Mouse (Mus musculus) layer of hippocampus, adult 6 months (tissue): ENCODE measurements around the gene Casp6. TPM values are rescaled to one million over a fixed set of nuclear protein-coding genes. Genes with fewer than 3 reads are reported as not detected.

Source experiments
- long read RNA-seq, 2 experiments: library from polyadenylated mRNA; unstranded; transcript quantifications; one replicate each; pipeline ENCODE4 v2.0.0; 2019 to 2020
- polyA plus RNA-seq: library from polyadenylated mRNA; unstranded; fragments of <200 nt; fragmentation: Nextera tagmentation; gene quantifications from 2 replicates; pipeline ENCODE4 v1.2.3, GENCODE M21; 2021

Gene Casp6
- 6.4 and 11.8 TPM in 2 replicates for polyA plus RNA-seq
- long read RNA-seq, experiment 1, transcript Casp6-201 (7 exons, 1,456 nt): major isoform, 7 of 8 reads
- long read RNA-seq, experiment 1, partial matches to known transcripts: 0 of 8 reads
- long read RNA-seq, experiment 1, other reads (novel, unspliced or antisense): 1 of 8 reads
- long read RNA-seq, experiment 2, transcript Casp6-201 (7 exons, 1,456 nt): major isoform, 19 of 21 reads
- long read RNA-seq, experiment 2, partial matches to known transcripts: 0 of 21 reads
- long read RNA-seq, experiment 2, other reads (novel, unspliced or antisense): 2 of 21 reads

DNA sequence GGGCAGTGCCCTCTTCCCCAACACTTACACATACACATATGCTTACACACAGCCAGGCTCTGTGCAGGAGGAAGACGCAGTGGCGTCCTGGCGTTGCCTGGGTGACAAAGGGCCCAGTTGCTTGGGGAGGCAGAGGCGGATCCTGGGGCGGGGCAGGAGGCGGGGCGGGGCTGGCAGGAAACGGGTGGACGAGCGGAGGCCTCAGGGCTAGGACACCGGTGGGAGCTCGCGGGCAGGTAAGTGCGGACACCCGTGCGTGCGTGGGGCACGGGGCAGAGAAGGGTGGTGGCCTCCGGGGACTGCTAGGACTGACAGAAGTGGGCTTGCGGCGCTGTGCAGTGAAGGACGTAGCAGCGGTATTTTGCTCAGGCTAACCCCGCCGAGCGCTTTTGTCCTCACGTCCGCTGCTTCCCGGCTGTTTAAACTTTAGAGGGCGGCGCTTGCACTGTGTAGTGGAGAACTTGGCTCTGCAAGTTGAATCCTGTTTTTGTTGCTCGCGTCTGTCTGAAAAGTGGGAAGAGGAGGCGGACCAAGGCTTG is at the start of gene Casp6:
Gene Casp6, plus strand, starts transcription at position 155 of the 539 bp plus-strand sequence.

DNA sequence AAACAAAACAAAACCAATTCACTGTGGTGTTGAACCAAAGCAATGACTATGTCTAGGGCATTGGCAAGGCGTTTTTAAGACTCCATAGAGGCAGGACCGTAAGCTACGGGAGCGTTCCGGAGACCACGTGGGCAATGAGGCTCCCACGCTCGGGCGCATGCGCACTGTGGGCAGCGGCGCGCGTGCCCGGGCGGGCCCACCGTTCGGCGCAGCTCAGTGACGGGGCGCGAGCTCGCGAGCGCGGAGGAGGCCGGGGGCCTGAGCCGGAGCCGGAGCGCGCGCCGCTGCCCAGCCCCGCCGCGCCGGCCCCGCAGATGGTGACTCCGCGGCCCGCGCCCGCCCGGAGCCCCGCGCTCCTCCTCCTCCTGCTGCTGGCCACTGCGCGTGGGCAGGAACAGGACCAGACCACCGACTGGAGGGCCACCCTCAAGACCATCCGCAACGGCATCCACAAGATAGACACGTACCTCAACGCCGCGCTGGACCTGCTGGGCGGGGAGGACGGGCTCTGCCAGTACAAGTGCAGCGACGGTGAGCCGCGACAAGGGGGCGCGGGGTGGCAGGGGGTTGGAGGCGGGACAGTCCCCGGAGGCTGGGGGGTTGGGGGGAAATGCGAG is 22.7 kb upstream of the Casp6 start, which contains the start of gene Pla2g12a:
Gene Pla2g12a, plus strand, starts transcription at position 202 of the 617 bp plus-strand sequence.

Other genes starting within 250 kb of the Casp6 start
- gene Egf, start 146.1 kb upstream of the Casp6 start, polyA plus RNA-seq: 0.29 and 0.62 TPM in 2 replicates
- gene Lrit3, start 97.4 kb upstream of the Casp6 start, polyA plus RNA-seq: not detected in 2 replicates
- 5.2 TPM in 1 of 2 replicates, not detected in the other for gene Rrh, start 78.8 kb upstream of the Casp6 start, polyA plus RNA-seq
- gene Gar1, start 70.0 kb upstream of the Casp6 start, polyA plus RNA-seq: 4.8 and 5.8 TPM in 2 replicates
- gene Cfi, start 65.5 kb upstream of the Casp6 start, polyA plus RNA-seq: not detected in 2 replicates
- gene Pla2g12a, start 22.8 kb upstream of the Casp6 start, polyA plus RNA-seq: 17.5 and 23.2 TPM in 2 replicates
- 11.7 and 12.9 TPM in 2 replicates for gene Mcub, start 68.8 kb downstream of the Casp6 start, polyA plus RNA-seq
- gene Sec24b, start 160.1 kb downstream of the Casp6 start, polyA plus RNA-seq: 34.3 and 44.9 TPM in 2 replicates
- gene Col25a1, start 230.1 kb downstream of the Casp6 start, polyA plus RNA-seq: 3.0 and 4.2 TPM in 2 replicates